Mouse (Mus musculus) right cerebral cortex, adult 18-20 months (tissue): ENCODE measurements around the gene Clasp2.

Source experiments
- DNase-seq: peaks from one replicate; pipeline ENCODE4 v3.0.0; 2022; ENCODE audit warnings: mixed read lengths

Clasp2 gene

GRCm38 (mm10) chr9:113935638-113936037, 194.4 kb downstream of the Clasp2 start:
- no peak for DNase-seq

GRCm38 (mm10) chr9:113939063-113939850, 198.0 kb downstream of the Clasp2 start:
- peak; percentile 32 for DNase-seq

- DNase-seq, result no peak
These were observed 200.0 kb downstream of the Clasp2 start for GRCm38 (mm10) chr9:113941103-113941805.

GRCm38 (mm10) chr9:113943372-113943771, 202.1 kb downstream of the Clasp2 start:
- no peak for DNase-seq

GRCm38 (mm10) chr9:113947216-113947615, 205.9 kb downstream of the Clasp2 start:
- DNase-seq, result no peak

GRCm38 (mm10) chr9:113957777-113958176, 216.5 kb downstream of the Clasp2 start:
- DNase-seq, result no peak

- no peak for DNase-seq
These were observed 222.4 kb downstream of the Clasp2 start for GRCm38 (mm10) chr9:113963718-113964117.

GRCm38 (mm10) chr9:113964415-113964814, 223.1 kb downstream of the Clasp2 start:
- no peak for DNase-seq

- no peak for DNase-seq
These were observed 225.6 kb downstream of the Clasp2 start for GRCm38 (mm10) chr9:113966838-113967237.

- no peak for DNase-seq
These were observed 227.7 kb downstream of the Clasp2 start for GRCm38 (mm10) chr9:113968967-113969366.
